Mouse (Mus musculus) kidney, postnatal 0 days (tissue): ENCODE data around the gene Magea8. TPM values are rescaled to one million over a fixed set of nuclear protein-coding genes. Genes with fewer than 3 reads are reported as not detected.
"Not testable (repeated sequence)": the region's sequence is repeated elsewhere in the genome, so short reads cannot be mapped to it uniquely, and the experiment has no call there.

Experiments used
- ATAC-seq: fragments of 200-750 bp; cut with Nextera tagmentation; replicated peaks from 2 replicates; pipeline ENCODE4 v1.8.0; 2017; ENCODE audit warnings: low read depth, moderate number of reproducible peaks, moderate TSS enrichment, moderate library complexity; ENCODE audit not compliant: low FRiP score
- DNase-seq: peaks from one replicate; pipeline ENCODE4 v3.0.0-alpha.2; 2016; ENCODE audit warnings: low spot score
- H3K27ac ChIP-seq: fragments of 300-500 bp; sonication (generic); 2 replicates; pipeline ENCODE4 v1.5.1; 2014; ENCODE audit warnings: mild to moderate bottlenecking
- H3K27me3 ChIP-seq: fragments of 300-500 bp; sonication (generic); 2 replicates; pipeline ENCODE4 v1.6.1; 2014; ENCODE audit warnings: low read length, mixed read lengths; ENCODE audit not compliant: insufficient read depth
- H3K36me3 ChIP-seq: fragments of 300-500 bp; sonication (generic); 2 replicates; pipeline ENCODE4 v1.6.1; 2014; ENCODE audit warnings: low read length, mixed read lengths; ENCODE audit not compliant: insufficient read depth
- H3K4me1 ChIP-seq: fragments of 300-500 bp; sonication (generic); replicated peaks from 2 replicates; pipeline ENCODE4 v1.6.1; 2014; ENCODE audit warnings: antibody characterized with exemption, low read length, mixed read lengths; ENCODE audit not compliant: insufficient read depth
- H3K4me2 ChIP-seq: fragments of 300-500 bp; sonication (generic); 2 replicates; pipeline ENCODE4 v1.6.1; 2014; ENCODE audit warnings: mild to moderate bottlenecking, low read length, moderate library complexity, mixed read lengths
- H3K4me3 ChIP-seq: fragments of 300-500 bp; sonication (generic); replicated peaks from 2 replicates; pipeline ENCODE4 v1.5.1; 2014; ENCODE audit warnings: low read depth, low read length
- H3K9ac ChIP-seq: fragments of 300-500 bp; sonication (generic); 2 replicates; pipeline ENCODE4 v1.6.1; 2014; ENCODE audit warnings: low read depth, low read length
- H3K9me3 ChIP-seq: fragments of 300-500 bp; sonication (generic); replicated peaks from 2 replicates; pipeline ENCODE4 v1.6.1; 2016; ENCODE audit warnings: low read length, inconsistent platforms, mixed read lengths
- WGBS: fragments of 180-500 bp; shearing (Covaris S2); extraction: QIAGEN DNeasy Blood & Tissue Kit; methylation state at CpG from one replicate; pipeline ENCODE4 v1.1.7; 2014; 5-methylcytosine and 5-hydroxymethylcytosine counted together
- polyA plus RNA-seq: library from polyadenylated mRNA; unstranded; fragments of >200 nt; fragmentation: Nextera tagmentation; extraction: Ambion mirVana; gene quantifications from 2 replicates; pipeline ENCODE4 v1.2.1, GENCODE M21; 2015

Magea8 gene
- polyA plus RNA-seq, result not detected in 2 replicates

DNA sequence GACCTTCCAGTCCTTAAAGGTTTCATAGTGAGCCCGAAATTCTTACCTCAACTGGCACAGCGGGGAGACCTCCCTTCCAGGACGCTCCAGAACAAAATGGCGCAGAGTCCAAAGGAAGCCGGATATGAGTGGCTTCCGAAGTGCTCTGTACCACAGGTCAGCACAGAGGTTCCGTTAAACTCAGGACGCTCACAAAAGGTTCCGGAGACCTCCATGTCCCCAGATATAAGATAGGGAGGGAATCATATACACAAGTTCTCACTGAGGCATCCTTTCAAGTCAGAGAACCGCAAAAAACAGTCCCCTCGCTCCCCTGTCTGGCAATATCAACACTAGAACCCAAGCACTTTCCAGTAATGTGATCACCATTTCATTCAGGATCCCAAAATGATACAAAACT is at the start of gene Magea8:
Gene Magea8 (minus strand): TSS at position 101 of the 400 bp plus-strand sequence.
- WGBS, result 92% methylated on average over 11 of the region's 11 CpGs
- H3K9me3 ChIP-seq, result not testable (repeated sequence)

DNA sequence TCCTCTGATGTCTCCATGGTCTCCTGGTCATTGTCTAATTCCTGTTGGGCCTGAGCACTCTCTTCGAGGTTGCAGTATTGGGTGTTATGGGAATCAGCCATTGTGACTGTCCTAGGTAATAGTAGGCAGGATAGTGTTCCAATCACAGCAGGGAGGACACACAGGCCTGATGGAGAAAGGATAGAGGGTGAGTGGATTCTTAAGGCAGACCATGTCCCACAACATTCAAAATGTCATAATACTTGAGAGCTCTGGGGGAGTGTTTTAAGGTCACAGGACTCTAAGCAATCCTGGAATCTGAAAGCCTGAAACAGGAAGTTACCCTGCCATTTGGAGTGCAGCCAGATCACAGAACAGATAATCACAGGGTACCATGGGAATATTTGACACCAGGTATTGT is 46.2 kb downstream of the Magea8 start, which contains the start of gene Magea3:
Gene Magea3 (minus strand): TSS at position 101 of the 400 bp plus-strand sequence.
- not testable (repeated sequence) for H3K36me3 ChIP-seq, H3K4me3 ChIP-seq, H3K9ac ChIP-seq, H3K4me1 ChIP-seq, ATAC-seq, H3K9me3 ChIP-seq, H3K27ac ChIP-seq, H3K27me3 ChIP-seq, DNase-seq, H3K4me2 ChIP-seq
- 40% methylated on average over 1 of the region's 1 CpGs for WGBS

More for the DNA sequence above, at the start of gene Magea8:
- not testable (repeated sequence) for H3K4me1 ChIP-seq, H3K4me3 ChIP-seq, H3K27me3 ChIP-seq, DNase-seq, H3K36me3 ChIP-seq, ATAC-seq, H3K9ac ChIP-seq, H3K27ac ChIP-seq, H3K4me2 ChIP-seq

DNA sequence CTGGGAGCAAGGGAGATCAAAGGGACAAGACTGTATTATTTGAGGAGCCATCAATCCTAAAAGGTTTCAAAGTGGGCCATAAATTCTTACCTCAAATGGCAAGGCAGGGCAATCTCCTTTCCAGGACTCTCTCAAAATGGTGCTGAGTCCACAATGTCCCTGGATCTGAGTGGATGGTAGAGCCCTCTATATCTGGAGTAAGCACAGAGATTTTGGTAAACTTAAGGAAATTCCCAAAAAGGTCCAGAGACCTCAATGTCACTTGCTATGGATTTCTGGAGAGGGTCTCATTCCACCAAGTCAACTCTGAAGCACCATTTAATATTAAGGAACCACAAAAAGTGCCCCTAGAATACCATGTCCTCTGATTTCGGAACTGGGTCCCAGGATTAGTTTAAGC is 59.8 kb downstream of the Magea8 start, which contains the start of gene Magea6:
Gene Magea6 (minus strand): TSS at position 101 of the 400 bp plus-strand sequence.
- not testable (repeated sequence) for ATAC-seq, H3K4me1 ChIP-seq, DNase-seq, H3K9ac ChIP-seq, H3K27ac ChIP-seq, H3K9me3 ChIP-seq, H3K36me3 ChIP-seq, H3K4me2 ChIP-seq, H3K27me3 ChIP-seq, H3K4me3 ChIP-seq
- 69% methylated on average over 1 of the region's 1 CpGs for WGBS

Other genes with a start within 250 kb of the Magea8 start
- not detected in 2 replicates for gene Cldn34b1, start 105.6 kb downstream of the Magea8 start, polyA plus RNA-seq
- not detected in 2 replicates for gene Magea6, start 59.9 kb downstream of the Magea8 start, polyA plus RNA-seq
- gene Magea3, start 46.3 kb downstream of the Magea8 start, polyA plus RNA-seq, result not detected in 2 replicates
- not detected in 2 replicates for gene Magea5, start 67.3 kb upstream of the Magea8 start, polyA plus RNA-seq
- gene Magea1, start 93.9 kb upstream of the Magea8 start, polyA plus RNA-seq, result not detected in 2 replicates
- gene Magea2, start 97.8 kb upstream of the Magea8 start, polyA plus RNA-seq, result not detected in 2 replicates
- 0.17 TPM in 1 of 2 replicates, not detected in the other for gene Cldn34b2, start 132.6 kb upstream of the Magea8 start, polyA plus RNA-seq
- gene Sat1, start 220.6 kb upstream of the Magea8 start, polyA plus RNA-seq, result 510 and 558 TPM in 2 replicates